Mouse (Mus musculus) heart, postnatal 0 days (tissue): ENCODE data around the gene Alpk1. TPM values are rescaled to one million over a fixed set of nuclear protein-coding genes. Genes with fewer than 3 reads are reported as not detected.

ENCODE experiments used
- ATAC-seq: fragments of 200-750 bp; cut with Nextera tagmentation; 2 replicates; pipeline ENCODE4 v1.8.0; 2017; ENCODE audit warnings: low read depth, moderate number of reproducible peaks, moderate library complexity; ENCODE audit not compliant: insufficient read depth
- DNase-seq: peaks from one replicate; pipeline ENCODE4 v3.0.0-alpha.2; 2016; ENCODE audit warnings: low spot score
- H3K27ac ChIP-seq: fragments of 300-500 bp; sonication (generic); 2 replicates; pipeline ENCODE4 v1.5.1; 2014; ENCODE audit warnings: low read depth, mild to moderate bottlenecking
- H3K27me3 ChIP-seq: fragments of 300-500 bp; sonication (generic); 2 replicates; pipeline ENCODE4 v1.6.1; 2014; ENCODE audit warnings: low read length, mixed read lengths; ENCODE audit not compliant: control insufficient read depth, insufficient read depth
- H3K36me3 ChIP-seq: fragments of 300-500 bp; sonication (generic); replicated peaks from 2 replicates; pipeline ENCODE4 v1.6.1; 2014; ENCODE audit warnings: low read length, mixed read lengths; ENCODE audit not compliant: control insufficient read depth, insufficient read depth
- H3K4me1 ChIP-seq: fragments of 300-500 bp; sonication (generic); 2 replicates; pipeline ENCODE4 v1.6.1; 2014; ENCODE audit warnings: antibody characterized with exemption; ENCODE audit not compliant: control insufficient read depth, insufficient read depth
- H3K4me2 ChIP-seq: fragments of 300-500 bp; sonication (generic); 2 replicates; pipeline ENCODE4 v1.6.1; 2014; ENCODE audit warnings: low read depth, mild to moderate bottlenecking, low read length, moderate library complexity
- H3K4me3 ChIP-seq: fragments of 300-500 bp; sonication (generic); 2 replicates; pipeline ENCODE4 v1.5.1; 2014; ENCODE audit warnings: low read depth, low read length
- H3K9ac ChIP-seq: fragments of 300-500 bp; sonication (generic); replicated peaks from 2 replicates; pipeline ENCODE4 v1.6.1; 2014; ENCODE audit warnings: low read depth, low read length, mixed read lengths
- H3K9me3 ChIP-seq: fragments of 300-500 bp; sonication (generic); replicated peaks from 2 replicates; pipeline ENCODE4 v1.6.1; 2016; ENCODE audit warnings: low read length; ENCODE audit not compliant: control insufficient read depth
- CTCF ChIP-seq: IDR thresholded peaks from 2 replicates; pipeline ENCODE4 v1.5.1; 2016; ENCODE audit warnings: antibody characterized with exemption, control low read depth, low read depth
- EP300 ChIP-seq: IDR thresholded peaks from 2 replicates; pipeline ENCODE4 v1.6.1; 2016; ENCODE audit warnings: antibody characterized with exemption, low read depth
- WGBS: fragments of 180-500 bp; shearing (Covaris S2); extraction: QIAGEN DNeasy Blood & Tissue Kit; methylation state at CpG from one replicate; pipeline ENCODE4 v1.1.7; 2014; 5-methylcytosine and 5-hydroxymethylcytosine counted together
- polyA plus RNA-seq: library from polyadenylated mRNA; unstranded; fragments of >200 nt; fragmentation: Nextera tagmentation; extraction: Ambion mirVana; gene quantifications from 2 replicates; pipeline ENCODE4 v1.2.1, GENCODE M21; 2015
- total RNA-seq: library from RNA; depleted of rRNA; stranded (reverse); fragments of >200 nt; gene quantifications from 2 replicates; pipeline ENCODE4 v1.2.3, GENCODE M21; 2014; ENCODE audit warnings: low replicate concordance

The Alpk1 gene
- total and polyA plus RNA-seq, 2 experiments from 2014 or later, result 0.55 to 1.2 TPM

GRCm38 (mm10) chr3:127737876-127738275 lies 42.5 kb downstream of the Alpk1 start:
- Histone ChIP-seq H3K36me3 (no peaks in the 10 kb centered on the region), H3K9ac (no peak overlapping the region), H3K4me3 (no peak overlapping the region), H3K27me3 (no peaks in the 10 kb centered on the region), H3K4me2 (no peak overlapping the region), H3K9me3 (no peaks in the 10 kb centered on the region), H3K4me1 (no peaks in the 10 kb centered on the region), H3K27ac (no peak overlapping the region)
- TF ChIP-seq CTCF (no peak), EP300 (no peak)
- WGBS, result 91% methylated on average over 5 of the region's 5 CpGs
- ATAC-seq, result no peak
- no peak for DNase-seq

- Histone ChIP-seq H3K9me3 (no peaks in the 10 kb centered on the region), H3K36me3 (no peaks in the 10 kb centered on the region), H3K4me2 (no peak overlapping the region), H3K4me1 (no peaks in the 10 kb centered on the region), H3K4me3 (no peak overlapping the region), H3K27ac (no peak overlapping the region), H3K9ac (no peak overlapping the region), H3K27me3 (no peaks in the 10 kb centered on the region)
- ATAC-seq (no peak), DNase-seq (no peak)
- 73% methylated on average over 3 of the region's 3 CpGs for WGBS
- TF ChIP-seq CTCF (no peak), EP300 (no peak)
These were observed 44.9 kb downstream of the Alpk1 start for GRCm38 (mm10) chr3:127735395-127735794.

GRCm38 (mm10) chr3:127729513-127730137 lies 50.7 kb downstream of the Alpk1 start:
- ATAC-seq, result no peak

DNA sequence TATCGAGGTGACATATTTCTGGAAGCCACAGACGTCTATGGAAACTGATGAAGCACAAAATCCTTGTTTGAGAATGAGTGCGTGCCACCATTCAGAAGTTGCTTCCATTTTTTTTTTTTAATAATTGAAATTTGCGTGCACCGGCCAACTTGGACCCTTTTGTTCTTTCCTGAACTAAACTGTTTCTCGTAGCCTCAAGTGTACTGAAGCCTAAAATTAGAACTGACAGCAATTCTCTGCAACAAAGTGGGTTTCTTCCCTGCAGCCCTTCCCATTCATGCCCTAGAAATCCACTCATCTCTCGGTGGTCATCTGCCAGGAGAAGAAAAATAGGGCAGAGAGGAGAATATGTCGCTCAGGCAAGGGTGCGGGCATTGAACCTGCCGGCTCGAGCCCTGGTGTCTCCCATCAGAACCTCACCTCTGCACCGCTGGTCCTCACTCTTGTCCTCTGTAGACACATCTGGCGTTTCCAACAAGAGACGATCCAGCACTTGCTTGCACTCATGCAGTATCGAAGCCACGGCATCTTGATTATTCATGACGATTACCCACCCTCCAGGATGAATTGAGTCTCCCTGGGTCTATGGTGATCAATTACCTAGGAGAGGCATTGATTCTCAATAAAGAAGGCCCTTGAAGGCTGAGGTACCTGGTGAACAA lies 51.3 kb downstream of the Alpk1 start:
- H3K36me3 ChIP-seq, result no peaks in the 10 kb centered on the region
- no peaks in the 10 kb centered on the region for H3K9me3 ChIP-seq
- H3K4me2 ChIP-seq, result no peak overlapping the region
- no peak overlapping the region for H3K27ac ChIP-seq
- no peak overlapping the region for H3K9ac ChIP-seq
- H3K27me3 ChIP-seq, result no peaks in the 10 kb centered on the region
- no peaks in the 10 kb centered on the region for H3K4me1 ChIP-seq
- no peak for ATAC-seq
- TF ChIP-seq EP300 (no peak), CTCF (no peak)
- H3K4me3 ChIP-seq, result no peak overlapping the region
- DNase-seq, result no peak
- 85% methylated on average over 17 of the region's 17 CpGs for WGBS

More at GRCm38 (mm10) chr3:127729513-127730137, 50.7 kb downstream of the Alpk1 start:
- Histone ChIP-seq H3K27ac (no peak overlapping the region), H3K4me2 (no peak overlapping the region), H3K9me3 (no peaks in the 10 kb centered on the region), H3K36me3 (no peaks in the 10 kb centered on the region), H3K4me3 (no peak overlapping the region), H3K27me3 (no peaks in the 10 kb centered on the region), H3K4me1 (no peaks in the 10 kb centered on the region), H3K9ac (no peak overlapping the region)
- 84% methylated on average over 14 of the region's 14 CpGs for WGBS
- DNase-seq, result no peak
- TF ChIP-seq EP300, result no peak
- no peak for TF ChIP-seq CTCF

GRCm38 (mm10) chr3:127728046-127728445 lies 52.3 kb downstream of the Alpk1 start:
- WGBS, result 60% methylated on average over 9 of the region's 9 CpGs
- ATAC-seq, result no peak
- no peaks in the 10 kb centered on the region for H3K27me3 ChIP-seq
- H3K36me3 ChIP-seq, result no peaks in the 10 kb centered on the region
- no peaks in the 10 kb centered on the region for H3K4me1 ChIP-seq
- no peak overlapping the region for H3K4me3 ChIP-seq
- H3K9ac ChIP-seq, result no peak overlapping the region
- no peak overlapping the region for H3K4me2 ChIP-seq
- no peak for TF ChIP-seq EP300
- no peak for TF ChIP-seq CTCF
- H3K9me3 ChIP-seq, result no peaks in the 10 kb centered on the region
- no peak overlapping the region for H3K27ac ChIP-seq
- DNase-seq, result no peak

DNA sequence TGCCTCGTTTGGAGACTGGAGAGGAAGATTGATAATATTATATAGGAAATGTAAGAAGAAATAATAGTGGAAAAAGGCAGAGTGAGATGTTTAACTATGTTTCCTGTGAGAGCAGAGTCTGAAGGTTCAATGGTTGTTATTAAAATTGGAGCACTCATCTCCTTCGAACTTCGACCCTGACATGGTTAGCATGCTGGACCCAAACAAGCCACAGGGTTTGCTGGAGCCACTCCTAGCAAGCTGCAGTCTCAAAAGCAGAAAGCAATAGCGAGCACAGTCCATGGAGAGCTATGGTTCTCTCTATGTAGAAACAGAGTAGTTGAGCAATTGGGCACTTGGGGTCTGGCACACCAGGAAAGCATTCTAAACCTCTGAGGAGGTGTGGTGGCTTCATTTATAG lies 59.4 kb downstream of the Alpk1 start:
- no peak overlapping the region for H3K27ac ChIP-seq
- TF ChIP-seq EP300, result no peak
- no peak for TF ChIP-seq CTCF
- H3K4me3 ChIP-seq, result no peak overlapping the region
- no peak for ATAC-seq
- no peak overlapping the region for H3K9ac ChIP-seq
- H3K9me3 ChIP-seq, result no peaks in the 10 kb centered on the region
- no peak for DNase-seq
- WGBS, result 75% methylated on average over 4 of the region's 4 CpGs
- no peaks in the 10 kb centered on the region for H3K27me3 ChIP-seq
- no peaks in the 10 kb centered on the region for H3K36me3 ChIP-seq
- H3K4me1 ChIP-seq, result no peaks in the 10 kb centered on the region
- no peak overlapping the region for H3K4me2 ChIP-seq
